Mouse (Mus musculus) embryonic fibroblast, embryonic 13.5 days (primary cell): ENCODE results near the gene Nlrx1.

Source experiments
- CTCF ChIP-seq: IDR thresholded peaks from 2 replicates; pipeline ENCODE4 v1.5.1; 2011; ENCODE audit warnings: mild to moderate bottlenecking, control low read depth, low read length, moderate library complexity, borderline replicate concordance; ENCODE audit not compliant: insufficient read depth
- POLR2A ChIP-seq: IDR thresholded peaks from 2 replicates; pipeline ENCODE4 v1.6.1; 2011; ENCODE audit warnings: low read depth, mild to moderate bottlenecking, control low read depth, low read length, moderate library complexity

- TF ChIP-seq POLR2A = no peak
- no peak for TF ChIP-seq CTCF
Observed at GRCm38 (mm10) chr9:44255136-44255521, 13.3 kb downstream of the Nlrx1 start.
